Comparison of ENCODE assay signal across 8 mouse cellular contexts in the genomic region with DNA sequence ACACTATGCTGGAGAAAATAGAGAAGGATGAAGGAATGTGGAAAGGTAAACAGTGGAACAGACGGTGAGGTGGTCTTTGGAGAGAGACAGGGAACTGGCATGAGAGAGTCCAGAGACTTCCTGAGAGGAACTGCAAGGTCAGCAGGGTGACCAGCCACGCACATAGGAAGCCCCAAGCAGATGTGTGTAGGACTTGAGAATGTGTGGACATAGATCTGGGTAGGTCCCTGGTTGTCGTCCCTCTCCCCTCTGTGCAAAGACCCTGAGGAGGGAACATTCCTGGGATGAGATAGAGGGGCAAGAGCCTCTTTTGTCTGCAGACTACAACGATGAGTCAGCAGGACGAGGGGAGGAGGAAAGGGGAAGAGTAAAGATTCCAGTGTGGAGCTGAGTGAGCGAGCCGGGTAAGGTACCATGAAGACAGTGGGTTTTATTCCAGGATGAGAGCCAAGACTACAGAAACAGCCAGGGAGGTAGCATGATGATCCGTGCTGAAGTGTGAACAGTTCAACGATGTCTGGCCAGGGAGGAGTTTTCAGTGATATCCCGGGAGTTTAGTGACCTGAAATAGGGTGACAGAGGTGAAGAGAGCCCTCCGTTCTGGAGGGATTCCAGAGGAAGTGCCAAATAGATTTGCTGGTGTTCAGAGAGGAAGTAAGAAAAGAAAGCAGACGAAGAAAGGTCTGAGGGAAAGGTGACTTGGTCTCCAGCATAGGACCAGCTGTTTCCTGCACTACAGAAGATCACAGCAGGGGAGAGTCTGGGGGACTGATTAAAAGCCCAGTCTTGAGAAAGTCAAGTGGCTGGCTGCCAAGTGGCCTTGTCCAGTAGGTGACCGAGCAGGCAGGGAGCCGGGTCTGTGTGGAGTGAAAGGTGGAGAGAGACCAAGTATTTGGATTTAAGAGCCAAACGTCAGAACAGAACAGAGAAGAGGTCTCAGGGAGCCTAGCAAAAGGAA.
DNase-seq lines count a peak whose midpoint lies in the region; ATAC-seq and TF ChIP-seq lines count a peak whose summit lies in the region.

No protein-coding gene starts in this region.

- H3K9ac ChIP-seq in forebrain, embryonic 11.5 days (ENCODE audit: low read length): no peak overlapping the region
- no peak overlapping the region for H3K9ac ChIP-seq in forebrain, embryonic 15.5 days (replicated peaks)
- H3K9ac ChIP-seq in limb, embryonic 14.5 days (ENCODE audit: low read depth, low read length, severe bottlenecking): no peak overlapping the region

- no peaks in the 10 kb centered on the region for H3K36me3 ChIP-seq in forebrain, embryonic 11.5 days (ENCODE audit: control insufficient read depth, insufficient read depth, low read length)
- H3K36me3 ChIP-seq in forebrain, embryonic 15.5 days: no peaks in the 10 kb centered on the region
- no peaks in the 10 kb centered on the region for H3K36me3 ChIP-seq in limb, embryonic 14.5 days (ENCODE audit: control insufficient read depth, insufficient read depth, low read length)

- 61% methylated on average over 15 of the region's 15 CpGs for WGBS in forebrain, embryonic 11.5 days
- WGBS in forebrain, embryonic 15.5 days: 56% methylated on average over 15 of the region's 15 CpGs
- 28% methylated on average over 15 of the region's 15 CpGs for WGBS in limb, embryonic 14.5 days

- H3K9me3 ChIP-seq in forebrain, embryonic 11.5 days (ENCODE audit: control insufficient read depth, low read length): no peaks in the 10 kb centered on the region
- no peaks in the 10 kb centered on the region for H3K9me3 ChIP-seq in forebrain, embryonic 15.5 days
- H3K9me3 ChIP-seq in limb, embryonic 14.5 days (ENCODE audit: control insufficient read depth, low read length): no peaks in the 10 kb centered on the region

- no peak overlapping the region for H3K4me3 ChIP-seq in forebrain, embryonic 11.5 days (ENCODE audit: low read depth, low read length)
- no peak overlapping the region for H3K4me3 ChIP-seq in forebrain, embryonic 15.5 days
- no peak overlapping the region for H3K4me3 ChIP-seq in limb, embryonic 14.5 days (replicated peaks; ENCODE audit: low read length)

- H3K4me1 ChIP-seq in forebrain, embryonic 11.5 days (replicated peaks; ENCODE audit: control insufficient read depth, insufficient read depth, low read length): peaks cover 19% of the 10 kb centered on the region
- peaks cover 22% of the 10 kb centered on the region for H3K4me1 ChIP-seq in forebrain, embryonic 15.5 days
- peaks cover 24% of the 10 kb centered on the region for H3K4me1 ChIP-seq in limb, embryonic 14.5 days (ENCODE audit: control insufficient read depth, insufficient read depth, low read length)

- TF ChIP-seq POLR2A in limb, embryonic 14.5 days (IDR thresholded peaks at IDR 0.05; ENCODE audit: borderline replicate concordance, extremely low read depth, insufficient read depth, insufficient read length): no peak

- 0 out of 2 replicates have a peak overlapping the region, but pooled peaks have one; percentile 15 for H3K27ac ChIP-seq in forebrain, embryonic 11.5 days (ENCODE audit: low read depth, low read length)
- no peak overlapping the region for H3K27ac ChIP-seq in forebrain, embryonic 15.5 days (replicated peaks)
- H3K27ac ChIP-seq in limb, embryonic 14.5 days (replicated peaks; ENCODE audit: low read depth, low read length): no peak overlapping the region

- DNase-seq in forebrain, embryonic 11.5 days (ENCODE audit: low spot score): no peak
- peak; percentile 18 for DNase-seq in A20 (ENCODE audit: low read depth, low spot score)
- DNase-seq in cerebellum, postnatal 25 days: peak; percentile 46 to 67
- DNase-seq in limb, embryonic 14.5 days (ENCODE audit: low spot score): peak; percentile 53
- peak; percentile 38 for DNase-seq in retina, embryonic 14.5 days (ENCODE audit: low spot score)
- no peak for DNase-seq in layer of hippocampus, adult 9-11 months

- H3K27me3 ChIP-seq in forebrain, embryonic 11.5 days (ENCODE audit: control insufficient read depth, insufficient read depth, low read length): no peaks in the 10 kb centered on the region
- H3K27me3 ChIP-seq in forebrain, embryonic 15.5 days: no peaks in the 10 kb centered on the region
- no peaks in the 10 kb centered on the region for H3K27me3 ChIP-seq in limb, embryonic 14.5 days (ENCODE audit: control insufficient read depth, insufficient read depth, low read length)

- ATAC-seq in forebrain, embryonic 11.5 days (replicated peaks; ENCODE audit: low FRiP score): no peak
- ATAC-seq in forebrain, embryonic 15.5 days (replicated peaks): no peak
- peak; percentile 53 to 69 for ATAC-seq in hematopoietic stem cell, adult 5-6 weeks (replicated peaks in 1 of 2; ENCODE audit: insufficient read depth in 1 of 2, low FRiP score in 2 of 2, low TSS enrichment in 1 of 2, low read depth in 1 of 2, poor library complexity in 2 of 2, severe bottlenecking in 2 of 2)
- peak; percentile 29; the same call in 1 of the 2 replicates for ATAC-seq in limb, embryonic 14.5 days (ENCODE audit: low FRiP score, low read depth)

- no peak overlapping the region for H3K4me2 ChIP-seq in forebrain, embryonic 11.5 days (ENCODE audit: low read depth, low read length, severe bottlenecking)
- no peak overlapping the region for H3K4me2 ChIP-seq in forebrain, embryonic 15.5 days (replicated peaks)
- H3K4me2 ChIP-seq in limb, embryonic 14.5 days (replicated peaks; ENCODE audit: low read depth, low read length, severe bottlenecking): peak overlapping the region; percentile 16; the same call in 1 of the 2 replicates

Comparison
In these comparisons a context has a peak if more than half of its experiments do, and no peak if none do; other contexts are left out.
1. ATAC-seq: peak in hematopoietic stem cell, adult 5-6 weeks (2 of 2) and limb, embryonic 14.5 days (single experiment); none in forebrain, embryonic 11.5 days (single experiment) and forebrain, embryonic 15.5 days (single experiment).
2. DNase-seq: peak in A20 (single experiment), cerebellum, postnatal 25 days (2 of 2), limb, embryonic 14.5 days (single experiment) and retina, embryonic 14.5 days (single experiment); none in forebrain, embryonic 11.5 days (single experiment) and layer of hippocampus, adult 9-11 months (single experiment).